Mouse (Mus musculus): Measurements from ENCODE around the gene Gm11037.

The Gm11037 gene

GRCm38 (mm10) chr2:131179246-131179886, 46.1 kb downstream of the Gm11037 start:
- peak; percentile 65 for DNase-seq (ENCODE audit: low spot score)

DNA sequence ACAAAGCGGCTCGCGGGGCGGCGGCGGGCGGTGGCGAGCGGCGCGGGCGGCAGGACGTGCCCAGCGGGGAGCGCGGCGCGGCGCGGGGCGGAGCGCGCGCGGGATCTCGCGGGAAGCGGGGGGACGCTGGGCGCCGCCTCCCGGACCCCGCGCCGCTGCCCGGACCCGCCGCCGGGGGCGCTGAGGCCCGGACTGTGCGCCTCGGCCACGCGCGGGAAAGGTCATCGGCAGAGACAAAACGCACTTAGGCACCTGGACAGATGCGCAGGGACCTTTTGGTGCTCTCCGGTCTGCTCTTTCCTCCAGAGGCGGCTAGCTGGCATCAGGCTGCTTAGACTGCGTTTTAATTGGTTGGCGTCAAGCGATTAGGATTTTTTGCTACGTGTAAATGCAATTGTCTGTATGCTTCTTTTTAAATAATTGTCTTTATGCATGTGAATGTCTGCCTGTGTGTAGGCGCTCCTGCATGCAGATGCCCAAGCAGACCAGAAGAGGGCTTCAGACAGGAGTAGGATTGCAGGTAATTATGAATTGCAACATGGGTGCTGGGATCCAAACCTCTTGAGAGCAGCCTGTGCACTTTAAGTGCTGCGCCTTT, 46.8 kb downstream of the Gm11037 start, which contains the start of gene Cenpb:
Cenpb (minus strand) TSS at position 78 of the 598 bp plus-strand sequence.
- peak; percentile 72 for DNase-seq (ENCODE audit: low spot score)

Data from testis, postnatal 14 days (tissue).